In genomic region chr13:46677721-46678120, GRCm38 (mm10) we compare ENCODE assay signal across 26 mouse cellular contexts. TPM values are rescaled to one million over a fixed set of nuclear protein-coding genes. Genes with fewer than 3 reads are reported as not detected.
A peak's percentile ranks its signal among the peaks of the same experiment; 100 is the strongest.
DNase-seq lines count a peak whose midpoint lies in the region; ATAC-seq and TF ChIP-seq lines count a peak whose summit lies in the region.
"Had no signal": no experiment of that assay in that cellular context is flagged by ENCODE, and none has a peak within 500 bp of the region (broad histone marks: within the 10 kb centered on the region; RNA-seq: fewer than 3 reads in every experiment).

No protein-coding gene starts in this region.

- no peak for TF ChIP-seq EP300 in MEL (IDR thresholded peaks at IDR 0.05; ENCODE audit: low read depth in 1 of 2, low read length in 2 of 2)
- TF ChIP-seq EP300 in stomach, postnatal 0 days (optimal IDR thresholded peaks at IDR 0.05), result no peak

- no peaks in the 10 kb centered on the region for H3K4me1 ChIP-seq in kidney, embryonic 15.5 days
- no peaks in the 10 kb centered on the region; a peak in 1 of 4 replicates for H3K4me1 ChIP-seq in MEL (ENCODE audit: control insufficient read depth in 1 of 2, insufficient read depth in 2 of 2, low read length in 2 of 2)
- H3K4me1 ChIP-seq in forebrain, embryonic 14.5 days (ENCODE audit: control insufficient read depth, insufficient read depth, low read length), result no peaks in the 10 kb centered on the region
- H3K4me1 ChIP-seq in stomach, postnatal 0 days (replicated peaks; ENCODE audit: control insufficient read depth, insufficient read depth), result no peaks in the 10 kb centered on the region
- H3K4me1 ChIP-seq: embryonic facial prominence, embryonic 10.5 days; embryonic facial prominence, embryonic 13.5 days; forebrain, embryonic 10.5 days; hindbrain, embryonic 12.5 days; hindbrain, embryonic 15.5 days had no signal

- TF ChIP-seq POLR2A in MEL (IDR thresholded peaks at IDR 0.05; ENCODE audit: control insufficient read depth in 1 of 2, insufficient read depth in 1 of 2, low read depth in 1 of 2, low read length in 2 of 2, poor library complexity in 1 of 2), result no peak

- peak; percentile 39 for DNase-seq in kidney, adult 9 months
- DNase-seq in MEL (ENCODE audit: low read depth, low spot score), result peak; percentile 55
- no peak for DNase-seq in forebrain, embryonic 14.5 days (ENCODE audit: low spot score)
- DNase-seq in stomach, postnatal 0 days (ENCODE audit: low spot score), result no peak
- DNase-seq: adrenal gland, adult 8-10 months; adrenal gland, postnatal 25 days; cerebellum, adult 11-12 months; cerebellum, adult 8-10 months; cerebellum, postnatal 10 days; cerebellum, postnatal 36 days; embryo, embryonic 11 days; forebrain, postnatal 0 days; gastrocnemius, adult 2 months; gastrocnemius, postnatal 14 days had no signal

- no peak overlapping the region for H3K4me2 ChIP-seq in kidney, embryonic 15.5 days
- H3K4me2 ChIP-seq in forebrain, embryonic 14.5 days (ENCODE audit: low read length), result no peak overlapping the region
- no peak overlapping the region for H3K4me2 ChIP-seq in stomach, postnatal 0 days (replicated peaks; ENCODE audit: low read depth)
- H3K4me2 ChIP-seq: embryonic facial prominence, embryonic 13.5 days; forebrain, embryonic 13.5 days; heart, embryonic 11.5 days; hindbrain, embryonic 12.5 days; hindbrain, embryonic 15.5 days had no signal

- no peak for ATAC-seq in kidney, embryonic 15.5 days (replicated peaks; ENCODE audit: low FRiP score)
- ATAC-seq in erythroid progenitor cell, adult 5-6 weeks (replicated peaks; ENCODE audit: low FRiP score, poor library complexity, severe bottlenecking), result 0 out of 2 replicates have a peak, but pooled peaks have one; percentile 25
- no peak for ATAC-seq in forebrain, embryonic 14.5 days
- no peak for ATAC-seq in stomach, postnatal 0 days (ENCODE audit: low FRiP score, low TSS enrichment)
- ATAC-seq: activated CD4-positive, CD25-positive, alpha-beta regulatory T cell, adult 4 months; CD4-positive, CD25-positive, alpha-beta regulatory T cell, adult 4 months; forebrain, embryonic 13.5 days; forebrain, postnatal 0 days had no signal

- no peaks in the 10 kb centered on the region for H3K27me3 ChIP-seq in kidney, embryonic 15.5 days
- H3K27me3 ChIP-seq in MEL (ENCODE audit: control insufficient read depth in 1 of 2, insufficient read depth in 2 of 2, low read length in 2 of 2), result no peaks in the 10 kb centered on the region
- no peaks in the 10 kb centered on the region for H3K27me3 ChIP-seq in forebrain, embryonic 14.5 days (replicated peaks; ENCODE audit: control insufficient read depth, insufficient read depth, low read length)
- no peaks in the 10 kb centered on the region for H3K27me3 ChIP-seq in stomach, postnatal 0 days (ENCODE audit: control insufficient read depth, insufficient read depth, low read length)
- H3K27me3 ChIP-seq: embryonic facial prominence, embryonic 13.5 days; forebrain, embryonic 13.5 days; hindbrain, embryonic 12.5 days; hindbrain, embryonic 15.5 days had no signal

- no peak for TF ChIP-seq RAD21 in MEL (IDR thresholded peaks at IDR 0.05; ENCODE audit: low read depth, low read length)

- peaks cover 76% of the 10 kb centered on the region for H3K36me3 ChIP-seq in kidney, embryonic 15.5 days
- H3K36me3 ChIP-seq in MEL (ENCODE audit: control insufficient read depth in 1 of 2, insufficient read depth in 2 of 2, low read length in 2 of 2), result peaks cover 11 to 51% of the 10 kb centered on the region in 2 experiments
- peaks cover 68% of the 10 kb centered on the region for H3K36me3 ChIP-seq in forebrain, embryonic 14.5 days (ENCODE audit: control insufficient read depth, insufficient read depth, low read length)
- H3K36me3 ChIP-seq in stomach, postnatal 0 days (ENCODE audit: control insufficient read depth, insufficient read depth, low read length), result peaks cover 6% of the 10 kb centered on the region

- no peak overlapping the region for H3K9ac ChIP-seq in kidney, embryonic 15.5 days
- no peak overlapping the region for H3K9ac ChIP-seq in MEL (ENCODE audit: control insufficient read depth, low read depth, low read length, poor library complexity, severe bottlenecking)
- H3K9ac ChIP-seq in forebrain, embryonic 14.5 days (ENCODE audit: low read length), result no peak overlapping the region
- H3K9ac ChIP-seq in stomach, postnatal 0 days (ENCODE audit: low read length), result no peak overlapping the region
- H3K9ac ChIP-seq: embryonic facial prominence, embryonic 13.5 days; forebrain, embryonic 13.5 days; forebrain, postnatal 0 days; hindbrain, embryonic 12.5 days; hindbrain, embryonic 15.5 days had no signal

- H3K9me3 ChIP-seq in kidney, embryonic 15.5 days (replicated peaks), result no peaks in the 10 kb centered on the region
- no peaks in the 10 kb centered on the region for H3K9me3 ChIP-seq in MEL (replicated peaks; ENCODE audit: insufficient read depth, low read length)
- no peaks in the 10 kb centered on the region for H3K9me3 ChIP-seq in forebrain, embryonic 14.5 days (replicated peaks; ENCODE audit: control insufficient read depth, low read length)
- no peaks in the 10 kb centered on the region for H3K9me3 ChIP-seq in stomach, postnatal 0 days (ENCODE audit: control insufficient read depth, low read length)
- H3K9me3 ChIP-seq: embryonic facial prominence, embryonic 10.5 days; embryonic facial prominence, embryonic 13.5 days; forebrain, embryonic 10.5 days; forebrain, embryonic 13.5 days; hindbrain, embryonic 12.5 days; hindbrain, embryonic 15.5 days had no signal

- no peak overlapping the region for H3K4me3 ChIP-seq in kidney, embryonic 15.5 days (replicated peaks)
- no peak overlapping the region for H3K4me3 ChIP-seq in MEL (ENCODE audit: control insufficient read depth in 1 of 2, insufficient read depth in 1 of 2, low read depth in 2 of 2, low read length in 2 of 2)
- no peak overlapping the region for H3K4me3 ChIP-seq in forebrain, embryonic 14.5 days (ENCODE audit: low read depth, low read length)
- H3K4me3 ChIP-seq in stomach, postnatal 0 days (ENCODE audit: low read depth, low read length), result no peak overlapping the region
- H3K4me3 ChIP-seq: embryonic facial prominence, embryonic 10.5 days; embryonic facial prominence, embryonic 13.5 days; erythroblast, embryonic 14.5 days; forebrain, embryonic 10.5 days; forebrain, embryonic 13.5 days; gastrocnemius, adult 2 months; hindbrain, embryonic 12.5 days; hindbrain, embryonic 15.5 days had no signal

- H3K27ac ChIP-seq in kidney, embryonic 15.5 days, result no peak overlapping the region
- H3K27ac ChIP-seq in MEL (ENCODE audit: control insufficient read depth, low read depth, low read length), result no peak overlapping the region
- H3K27ac ChIP-seq in forebrain, embryonic 14.5 days (ENCODE audit: low read depth, low read length), result no peak overlapping the region
- no peak overlapping the region for H3K27ac ChIP-seq in stomach, postnatal 0 days (replicated peaks)
- H3K27ac ChIP-seq: embryonic facial prominence, embryonic 10.5 days; embryonic facial prominence, embryonic 13.5 days; forebrain, embryonic 10.5 days; forebrain, embryonic 13.5 days; gastrocnemius, adult 2 months; hindbrain, embryonic 12.5 days; hindbrain, embryonic 15.5 days had no signal

- WGBS in kidney, embryonic 15.5 days, result 85% methylated on average over 4 of the region's 4 CpGs
- WGBS in forebrain, embryonic 14.5 days, result 90% methylated on average over 4 of the region's 4 CpGs
- WGBS in stomach, postnatal 0 days, result 82% methylated on average over 4 of the region's 4 CpGs

- H3K79me2 ChIP-seq in MEL (ENCODE audit: control insufficient read depth, insufficient read depth, low read length, poor library complexity), result peaks cover 3% of the 10 kb centered on the region; the same call in 1 of the 2 replicates

- no peak for TF ChIP-seq CTCF in MEL (IDR thresholded peaks at IDR 0.05 in 2 of 3, conservative IDR thresholded peaks at IDR 0.05 in 1 of 3; ENCODE audit: control insufficient read depth in 1 of 3, insufficient read depth in 1 of 3, low read depth in 2 of 3, low read length in 3 of 3, poor library complexity in 1 of 3, severe bottlenecking in 1 of 3)
- TF ChIP-seq CTCF in stomach, postnatal 0 days (IDR thresholded peaks at IDR 0.05; ENCODE audit: low read depth), result no peak

TF ChIP-seq in MEL, 35 proteins besides CTCF, POLR2A, EP300 and RAD21:
- TF ChIP-seq MYC (IDR thresholded peaks at IDR 0.05; ENCODE audit: low read depth, low read length), result 0 out of 2 replicates have a peak, but pooled peaks have one; percentile 38
- TF ChIP-seq TBP (IDR thresholded peaks at IDR 0.05; ENCODE audit: low read depth, low read length), result 0 out of 2 replicates have a peak, but pooled peaks have one; percentile 24
- no peak for TF ChIP-seq NRF1 (IDR thresholded peaks at IDR 0.05; ENCODE audit: insufficient read depth, low read depth, low read length, poor library complexity, severe bottlenecking)
- TF ChIP-seq ZMIZ1 (IDR thresholded peaks at IDR 0.05; ENCODE audit: low read depth, low read length), result no peak
- TF ChIP-seq HCFC1 (IDR thresholded peaks at IDR 0.05; ENCODE audit: low read depth, low read length), result no peak
TF ChIP-seq in MEL: peak in this region for 2.

RNA-seq across cellular contexts. Expression of gene Fam8a1, which starts 8.4 kb away (rescaled TPM):
- polyA plus RNA-seq in kidney, embryonic 15.5 days (2015; fragmentation: Nextera tagmentation; extraction: Ambion mirVana), result 10.6 and 12.2 TPM in 2 replicates
- total RNA-seq in MEL (2012; rRNA removed), result 7.5 and 8.4 TPM in 2 replicates
- 10 to 100 TPM in 1 of 2 experiments, not detected in 1; 16.5 TPM for polyA plus RNA-seq in MEL (2012; ENCODE audit: insufficient read depth in 1 of 2, insufficient read length in 2 of 2, low read depth in 1 of 2, low replicate concordance in 2 of 2, missing spikeins in 1 of 2)
- total RNA-seq in erythroid progenitor cell, adult 5-6 weeks (2015; ENCODE audit: low replicate concordance), result 18.7 and 21.0 TPM in 2 replicates
- 7.1 and 32.7 TPM in 2 replicates for total RNA-seq in erythroid progenitor cell, adult 5-6 weeks (2017; ENCODE audit: low replicate concordance)
- polyA plus RNA-seq in forebrain, embryonic 14.5 days (2014; fragmentation: Nextera tagmentation; extraction: Ambion mirVana), result 13.6 and 14.9 TPM in 2 replicates
- polyA plus RNA-seq in stomach, postnatal 0 days (2015; fragmentation: Nextera tagmentation; extraction: Ambion mirVana), result 9.3 and 9.5 TPM in 2 replicates

RNA-seq across cellular contexts. Expression of gene Nup153, which starts 50.0 kb away (rescaled TPM):
- polyA plus RNA-seq in kidney, embryonic 15.5 days (2015; fragmentation: Nextera tagmentation; extraction: Ambion mirVana), result 24.9 and 27.8 TPM in 2 replicates
- total RNA-seq in MEL (2012; rRNA removed), result 64.6 and 66.1 TPM in 2 replicates
- polyA plus RNA-seq in MEL (2012; ENCODE audit: insufficient read depth in 1 of 2, insufficient read length in 2 of 2, low read depth in 1 of 2, low replicate concordance in 2 of 2, missing spikeins in 1 of 2), result 100 to 1,000 TPM in 1 of 2 experiments, 10 to 100 TPM in 1; 82.8 to 221 TPM
- total RNA-seq in erythroid progenitor cell, adult 5-6 weeks (2015; ENCODE audit: low replicate concordance), result 135 and 150 TPM in 2 replicates
- total RNA-seq in erythroid progenitor cell, adult 5-6 weeks (2017; ENCODE audit: low replicate concordance), result 120 and 128 TPM in 2 replicates
- polyA plus RNA-seq in forebrain, embryonic 14.5 days (2014; fragmentation: Nextera tagmentation; extraction: Ambion mirVana), result 25.6 and 27.3 TPM in 2 replicates
- polyA plus RNA-seq in stomach, postnatal 0 days (2015; fragmentation: Nextera tagmentation; extraction: Ambion mirVana), result 7.0 and 7.6 TPM in 2 replicates

Comparison
In these comparisons a context has a peak if more than half of its experiments do, and no peak if none do; other contexts are left out.
1. DNase-seq: peak in kidney, adult 9 months (single experiment) and MEL (single experiment); none in forebrain, embryonic 14.5 days (single experiment) and stomach, postnatal 0 days (single experiment).